Mouse (Mus musculus) embryonic fibroblast, embryonic 13.5 days (primary cell): Measurements from ENCODE around the gene Thsd4.

ENCODE experiments used
- CTCF ChIP-seq: IDR thresholded peaks from 2 replicates; pipeline ENCODE4 v1.5.1; 2011; ENCODE audit warnings: mild to moderate bottlenecking, control low read depth, low read length, moderate library complexity, borderline replicate concordance; ENCODE audit not compliant: insufficient read depth
- POLR2A ChIP-seq: IDR thresholded peaks from 2 replicates; pipeline ENCODE4 v1.6.1; 2011; ENCODE audit warnings: low read depth, mild to moderate bottlenecking, control low read depth, low read length, moderate library complexity

DNA sequence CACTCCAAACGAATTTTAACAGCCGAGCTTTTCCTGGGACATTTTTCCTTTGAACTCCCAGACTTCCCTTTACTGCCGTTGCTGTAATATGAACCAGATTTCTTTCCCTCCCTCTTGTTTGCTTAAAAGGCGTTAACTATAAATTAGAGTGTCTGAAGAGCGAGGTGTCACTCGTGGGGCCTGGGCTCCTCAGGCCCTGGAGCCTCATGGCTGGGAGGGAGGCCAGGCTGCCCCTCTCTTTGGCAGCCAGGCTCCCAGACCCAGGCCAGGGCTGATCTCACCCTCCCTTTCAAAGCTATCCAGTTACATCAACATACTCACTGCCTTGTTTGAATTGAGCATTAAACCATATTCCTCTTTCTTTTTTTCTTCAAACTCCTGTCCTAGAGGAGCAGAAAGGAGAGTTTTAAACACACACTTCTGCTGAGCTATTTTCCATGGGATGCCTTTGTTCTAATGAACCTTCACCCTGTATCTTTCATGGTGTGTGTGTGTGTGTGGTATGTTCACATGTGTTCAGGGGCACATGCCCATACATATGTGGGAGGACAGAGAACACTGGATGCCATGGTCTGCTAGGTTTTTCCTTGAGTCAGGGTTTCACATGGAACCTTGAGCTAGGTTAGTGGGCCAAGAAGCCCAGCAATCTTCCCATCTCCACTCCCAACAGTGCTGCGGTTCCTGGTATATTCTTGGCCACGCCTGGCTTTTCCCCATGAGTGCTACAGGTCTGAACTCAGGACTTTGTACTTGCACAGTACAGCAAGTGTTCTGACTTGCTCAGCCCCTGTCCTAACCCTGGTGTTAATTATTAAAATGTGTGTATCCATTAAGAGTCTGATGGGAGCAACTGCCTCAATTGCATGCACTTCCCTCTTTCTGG lies 287.4 kb downstream of the Thsd4 start:
- no peak for TF ChIP-seq CTCF
- TF ChIP-seq POLR2A: no peak
